Mouse (Mus musculus) adrenal gland, postnatal 25 days (tissue): ENCODE data around the gene Pla2g7. TPM values are rescaled to one million over a fixed set of nuclear protein-coding genes. Genes with fewer than 3 reads are reported as not detected.

Experiments
- DNase-seq: peaks from one replicate; pipeline ENCODE4 v3.0.0; 2021; ENCODE audit warnings: mixed read lengths
- total RNA-seq: library from RNA; stranded (reverse); gene quantifications from 2 replicates; pipeline ENCODE4 v1.2.3, GENCODE M21; 2021

Pla2g7 gene
- total RNA-seq, 1 experiment from 2014 or later: 8.3 TPM

DNA sequence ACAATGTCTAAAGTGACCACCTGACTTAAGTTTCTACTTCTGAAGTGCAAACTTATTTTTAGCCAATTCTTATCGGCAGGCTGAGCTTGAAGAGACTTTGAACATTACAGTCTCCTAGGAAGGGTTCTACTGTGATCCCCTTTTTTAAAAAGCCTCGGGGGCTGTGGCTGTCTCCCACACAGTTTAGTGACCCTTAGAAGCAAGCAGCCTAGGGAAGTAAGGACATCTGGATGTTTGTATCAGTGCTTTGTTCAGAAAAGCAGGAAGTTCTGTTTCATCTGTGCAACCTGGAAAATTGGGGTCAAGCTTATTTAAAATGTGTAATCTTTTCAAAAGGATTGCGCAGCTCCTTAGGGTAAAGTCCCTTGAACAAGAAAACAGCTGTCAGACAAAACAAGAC, 12.6 kb downstream of the Pla2g7 start:
- DNase-seq: no peak

- no peak for DNase-seq
Measured at GRCm38 (mm10) chr17:43581012-43581467, 13.1 kb downstream of the Pla2g7 start.

- DNase-seq: no peak
Measured at GRCm38 (mm10) chr17:43584771-43585170, 16.9 kb downstream of the Pla2g7 start.

DNA sequence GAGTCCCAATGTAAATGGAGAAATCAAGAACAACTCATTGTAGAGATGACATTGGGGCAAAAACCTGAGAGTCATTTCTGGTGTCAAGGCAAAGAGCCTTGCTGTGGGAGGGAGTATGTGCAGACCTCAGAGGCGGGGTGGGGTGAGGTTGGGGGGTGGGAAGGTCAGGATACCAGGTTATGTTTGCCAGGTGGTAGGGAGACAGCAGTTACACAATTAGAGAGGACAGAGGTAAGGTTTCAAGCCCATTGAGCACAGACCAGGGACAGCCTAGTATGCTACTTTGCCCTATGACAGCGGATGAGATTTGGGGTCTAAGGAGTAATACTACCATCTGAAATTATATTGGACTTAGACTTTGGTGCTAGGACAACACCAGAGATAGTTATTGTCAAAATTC, 19.4 kb downstream of the Pla2g7 start:
- DNase-seq: no peak

DNA sequence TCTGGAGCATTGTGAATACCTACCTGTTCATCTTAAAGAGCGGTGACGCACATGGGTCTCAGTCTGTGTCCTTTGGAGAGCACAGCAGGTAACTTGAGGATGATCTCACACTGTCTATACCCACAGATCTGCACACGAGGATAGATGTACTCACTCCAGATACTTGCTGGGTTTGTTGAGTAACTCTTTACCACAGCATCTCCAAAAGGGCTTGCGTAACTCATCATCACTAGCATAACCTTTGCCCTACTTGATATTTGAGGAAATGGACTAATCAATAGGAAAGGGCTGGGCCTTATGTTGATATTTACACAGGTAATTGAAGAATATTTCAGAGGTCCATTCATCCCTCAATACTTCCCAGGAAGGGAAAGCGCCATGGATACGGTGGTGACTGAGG, 21.9 kb downstream of the Pla2g7 start:
- DNase-seq: no peak

DNA sequence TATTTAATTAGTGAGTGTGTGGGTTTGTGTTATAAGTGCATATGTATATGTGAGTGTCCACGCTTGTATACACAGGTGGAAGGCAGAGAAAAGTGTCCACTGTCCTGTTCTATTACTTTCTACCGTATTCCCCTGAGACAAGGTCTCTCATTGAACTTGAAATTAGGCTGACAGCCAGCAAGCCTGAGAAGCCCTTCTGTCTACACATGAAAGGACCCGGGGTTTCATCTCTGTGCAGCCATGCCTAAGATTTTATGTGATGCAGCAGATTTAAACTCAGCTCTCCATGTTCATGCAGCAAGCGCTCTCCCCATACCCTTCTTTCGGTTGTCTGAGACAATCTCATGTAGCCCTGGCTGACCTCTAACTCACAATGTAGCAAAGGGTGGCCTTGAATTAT, 22.6 kb downstream of the Pla2g7 start:
- no peak for DNase-seq

GRCm38 (mm10) chr17:43592296-43593291, 24.7 kb downstream of the Pla2g7 start:
- DNase-seq: no peak

GRCm38 (mm10) chr17:43597742-43598141, 29.8 kb downstream of the Pla2g7 start:
- DNase-seq: no peak

DNA sequence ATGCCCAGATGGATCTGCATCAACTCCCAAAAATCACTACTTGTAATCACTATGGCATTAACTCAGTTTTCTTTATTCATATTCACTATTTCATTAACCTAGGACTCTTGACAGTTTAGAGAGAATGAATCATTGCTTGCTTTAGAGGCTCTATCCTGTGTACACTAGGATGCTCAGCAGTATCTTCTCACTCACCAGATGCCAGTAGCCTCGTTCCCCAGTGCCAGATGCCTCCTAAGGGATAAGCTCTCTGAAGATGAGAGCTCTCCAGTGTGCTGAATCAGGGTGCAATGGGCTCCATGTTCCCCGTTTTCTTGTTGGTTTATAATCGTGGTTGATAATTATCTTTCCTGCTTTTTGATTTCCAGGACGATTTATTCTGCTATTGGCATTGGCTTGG, 30.8 kb downstream of the Pla2g7 start:
- no peak for DNase-seq

DNA sequence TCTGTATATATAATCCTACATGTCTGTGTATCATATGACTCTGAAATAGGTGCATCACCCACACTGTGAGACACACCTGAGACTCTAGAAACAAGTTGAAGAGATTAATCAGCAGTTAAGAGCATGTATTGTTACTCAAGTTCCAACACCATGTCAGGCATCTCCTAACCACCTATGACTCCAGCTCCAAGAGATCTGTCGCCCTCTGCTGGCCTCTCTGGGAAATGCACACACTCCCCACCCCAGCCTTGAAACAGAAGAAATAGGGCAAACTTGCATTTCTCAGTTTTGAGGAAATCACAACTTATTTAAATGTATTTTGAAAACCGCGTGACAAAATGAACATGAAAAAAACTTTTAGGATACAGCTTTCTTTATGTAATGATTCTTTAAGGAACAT, 38.8 kb downstream of the Pla2g7 start:
- DNase-seq: peak; percentile 72

- peak; percentile 26 for DNase-seq
Measured at GRCm38 (mm10) chr17:43611586-43611985, 43.7 kb downstream of the Pla2g7 start.

DNA sequence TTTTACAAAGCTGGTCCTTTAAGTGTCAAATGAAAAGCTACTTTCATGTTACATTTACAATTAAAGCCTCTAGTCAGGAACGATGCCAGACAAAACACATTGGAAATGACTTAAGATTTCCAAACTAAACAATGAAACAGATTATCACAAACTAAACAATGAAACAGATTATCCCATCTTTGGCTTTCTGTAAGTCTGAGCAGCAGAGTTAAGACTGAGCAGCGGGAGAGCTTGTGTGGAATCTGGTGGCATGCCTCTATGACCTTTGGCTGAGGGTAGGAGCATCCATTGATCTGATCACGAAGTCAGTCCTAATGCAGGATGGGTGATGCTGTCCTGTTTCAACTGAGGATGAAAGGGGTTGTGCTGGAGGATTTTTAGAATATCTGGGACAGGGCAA, 44.3 kb downstream of the Pla2g7 start:
- no peak for DNase-seq

- no peak for DNase-seq
Measured at GRCm38 (mm10) chr17:43619156-43619555, 51.3 kb downstream of the Pla2g7 start.

DNA sequence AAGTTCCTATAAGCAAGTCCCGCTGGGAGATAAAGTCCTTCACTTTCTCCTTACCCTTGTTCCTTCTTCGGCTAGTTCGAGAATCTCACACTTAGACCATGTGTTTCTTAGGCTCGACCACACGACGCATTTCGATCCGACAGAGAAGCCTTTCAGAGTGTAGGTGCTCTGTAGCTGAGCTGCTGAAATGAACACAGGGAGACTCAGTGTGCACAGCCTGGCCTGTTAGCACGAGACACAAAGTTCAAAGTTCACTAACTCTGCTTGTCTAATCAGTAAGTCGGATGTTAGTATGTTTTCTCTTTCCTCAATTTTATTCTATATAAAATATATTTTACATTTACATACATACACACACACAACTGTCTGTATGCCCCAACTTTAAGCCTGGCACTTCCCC, 54.2 kb downstream of the Pla2g7 start:
- no peak for DNase-seq

GRCm38 (mm10) chr17:43628246-43628645, 60.3 kb downstream of the Pla2g7 start:
- no peak for DNase-seq

- no peak for DNase-seq
Measured at GRCm38 (mm10) chr17:43629026-43629495, 61.2 kb downstream of the Pla2g7 start.

GRCm38 (mm10) chr17:43629496-43630426, 61.9 kb downstream of the Pla2g7 start, which contains the start of gene Tdrd6:
Tdrd6 (minus strand) TSS chr17:43630299.
- DNase-seq: peak; percentile 5

DNA sequence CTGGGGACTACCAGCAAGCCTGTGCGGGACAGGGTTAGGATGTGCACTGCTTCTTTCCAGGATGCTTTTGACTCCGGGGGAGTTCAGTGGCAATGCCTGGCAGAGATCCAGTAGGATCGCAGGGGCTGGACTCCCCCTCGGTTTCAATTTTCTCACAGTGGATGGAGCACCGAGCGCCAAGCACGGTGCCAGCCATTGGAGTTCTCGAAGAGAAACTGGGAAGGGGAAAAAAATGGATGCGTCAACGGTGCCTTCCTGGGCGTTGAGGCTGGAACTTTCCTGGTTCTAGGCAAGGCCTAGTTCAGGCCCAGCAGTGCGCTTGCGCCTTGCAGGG, 62.5 kb downstream of the Pla2g7 start:
- no peak for DNase-seq

- DNase-seq: no peak
Measured at GRCm38 (mm10) chr17:43637146-43637545, 69.2 kb downstream of the Pla2g7 start.

DNA sequence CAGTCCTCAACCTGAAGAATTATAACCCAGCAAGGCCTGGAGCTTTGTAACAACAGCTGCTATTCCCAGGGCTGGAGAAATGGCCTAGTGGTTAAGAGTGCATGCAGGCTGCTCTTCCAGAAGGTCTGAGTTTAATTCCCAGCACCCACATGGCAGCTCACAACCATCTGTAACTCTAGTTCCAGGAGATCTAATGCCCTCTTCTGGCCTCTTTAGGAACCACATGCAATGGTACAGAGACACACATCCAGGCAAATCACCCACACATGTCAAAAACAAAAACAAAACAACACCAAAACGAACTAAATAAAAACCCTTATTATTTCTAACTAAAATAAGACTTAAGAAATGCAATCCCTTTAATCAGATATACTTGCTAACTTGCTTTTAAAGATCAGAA, 72.9 kb downstream of the Pla2g7 start:
- no peak for DNase-seq

GRCm38 (mm10) chr17:43643191-43643590, 75.3 kb downstream of the Pla2g7 start:
- DNase-seq: no peak

DNA sequence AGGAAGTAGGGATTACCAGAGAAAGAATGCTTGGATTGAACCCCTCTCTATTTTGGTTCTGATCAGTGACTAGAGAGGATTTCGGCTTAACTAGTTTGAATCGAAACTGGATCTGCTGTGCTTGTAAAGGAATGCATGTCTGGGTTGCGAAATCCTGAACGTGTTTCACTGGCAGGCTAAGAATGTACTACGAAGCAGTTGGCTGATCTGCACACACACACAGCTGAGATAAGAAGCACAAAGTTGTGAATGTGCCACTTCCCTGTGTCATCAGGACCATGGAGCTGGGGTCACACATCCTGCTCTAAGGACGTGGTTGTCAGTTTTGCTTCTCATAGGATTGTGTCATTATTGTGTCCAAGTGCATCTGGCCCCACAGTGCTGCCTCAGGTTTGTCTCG, 76.5 kb downstream of the Pla2g7 start:
- no peak for DNase-seq

- DNase-seq: no peak
Measured at GRCm38 (mm10) chr17:43645136-43645535, 77.2 kb downstream of the Pla2g7 start.
